Mouse (Mus musculus): ENCODE results near the gene Clk4.
A peak's percentile ranks its signal among the peaks of the same experiment; 100 is the strongest.

Clk4 gene

GRCm38 (mm10) chr11:51261680-51262219 is at the start of gene Clk4:
TSS of gene Clk4 (plus strand) at chr11:51261730.
- no peak for DNase-seq (ENCODE audit: low spot score in 2 of 2)

DNA sequence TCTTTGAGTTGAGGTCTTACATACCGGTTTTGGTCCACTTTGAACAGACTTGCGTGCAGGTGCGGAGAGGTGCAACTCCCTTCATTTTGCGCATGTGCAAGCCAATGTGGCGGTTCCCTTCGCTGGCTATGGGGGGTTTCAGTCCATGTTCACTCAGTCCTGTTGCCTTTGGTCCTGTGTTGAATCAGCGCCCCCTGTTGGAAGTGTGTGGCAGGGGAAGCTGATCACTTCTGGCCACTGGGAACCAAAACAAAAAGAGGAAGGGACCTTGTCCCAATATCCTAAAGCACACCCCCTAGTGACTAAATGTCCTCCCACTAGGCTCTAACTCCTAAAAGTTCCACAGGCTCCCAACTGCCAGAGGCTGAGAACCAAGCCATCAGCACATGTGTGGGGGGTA is 47.5 kb upstream of the Clk4 start:
- no peak for DNase-seq (ENCODE audit: low spot score in 2 of 2)

DNA sequence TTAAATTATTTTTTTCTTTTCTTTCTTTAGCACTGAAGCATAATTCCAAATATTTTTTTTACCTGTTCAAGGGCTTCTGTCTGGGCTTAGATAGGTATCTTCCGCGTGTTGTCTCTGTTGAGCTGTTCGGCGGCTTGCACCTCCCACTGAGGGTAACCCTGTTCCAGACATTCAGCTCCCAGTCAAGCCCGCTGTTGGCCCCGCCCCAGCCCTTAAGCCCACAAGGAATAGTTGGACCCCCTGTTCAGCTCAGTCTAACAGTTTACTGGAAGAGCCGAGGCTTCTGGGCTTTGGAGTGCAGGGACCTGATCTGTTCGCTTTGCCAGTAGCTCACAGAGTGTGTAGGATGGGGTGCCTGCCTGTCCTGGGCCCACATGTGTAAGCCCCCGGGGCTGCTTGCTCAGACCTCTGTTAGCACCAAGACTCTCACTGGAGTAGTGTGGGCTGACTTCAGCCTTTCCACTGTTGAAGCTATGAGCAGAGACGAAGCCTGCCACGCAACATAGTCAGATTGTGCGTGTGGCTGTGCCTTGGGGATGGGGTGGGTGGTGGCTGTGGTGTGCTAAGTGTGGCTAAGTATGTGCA is 42.0 kb upstream of the Clk4 start:
- DNase-seq (ENCODE audit: low spot score in 2 of 2): no peak

GRCm38 (mm10) chr11:51220308-51220707 is 41.2 kb upstream of the Clk4 start, which contains the start of gene Gm12569:
TSS of gene Gm12569 (plus strand) at chr11:51220473.
- no peak for DNase-seq (ENCODE audit: low spot score in 2 of 2)

GRCm38 (mm10) chr11:51227104-51227503 is 34.4 kb upstream of the Clk4 start:
- no peak for DNase-seq (ENCODE audit: low spot score in 2 of 2)

- DNase-seq (ENCODE audit: low spot score in 2 of 2): no peak
Measured at GRCm38 (mm10) chr11:51234626-51235025, 26.9 kb upstream of the Clk4 start.

GRCm38 (mm10) chr11:51242897-51243296 is 18.6 kb upstream of the Clk4 start:
- no peak for DNase-seq (ENCODE audit: low spot score in 2 of 2)

GRCm38 (mm10) chr11:51257006-51257405 is 4.5 kb upstream of the Clk4 start:
- DNase-seq (ENCODE audit: low spot score in 2 of 2): no peak

DNA sequence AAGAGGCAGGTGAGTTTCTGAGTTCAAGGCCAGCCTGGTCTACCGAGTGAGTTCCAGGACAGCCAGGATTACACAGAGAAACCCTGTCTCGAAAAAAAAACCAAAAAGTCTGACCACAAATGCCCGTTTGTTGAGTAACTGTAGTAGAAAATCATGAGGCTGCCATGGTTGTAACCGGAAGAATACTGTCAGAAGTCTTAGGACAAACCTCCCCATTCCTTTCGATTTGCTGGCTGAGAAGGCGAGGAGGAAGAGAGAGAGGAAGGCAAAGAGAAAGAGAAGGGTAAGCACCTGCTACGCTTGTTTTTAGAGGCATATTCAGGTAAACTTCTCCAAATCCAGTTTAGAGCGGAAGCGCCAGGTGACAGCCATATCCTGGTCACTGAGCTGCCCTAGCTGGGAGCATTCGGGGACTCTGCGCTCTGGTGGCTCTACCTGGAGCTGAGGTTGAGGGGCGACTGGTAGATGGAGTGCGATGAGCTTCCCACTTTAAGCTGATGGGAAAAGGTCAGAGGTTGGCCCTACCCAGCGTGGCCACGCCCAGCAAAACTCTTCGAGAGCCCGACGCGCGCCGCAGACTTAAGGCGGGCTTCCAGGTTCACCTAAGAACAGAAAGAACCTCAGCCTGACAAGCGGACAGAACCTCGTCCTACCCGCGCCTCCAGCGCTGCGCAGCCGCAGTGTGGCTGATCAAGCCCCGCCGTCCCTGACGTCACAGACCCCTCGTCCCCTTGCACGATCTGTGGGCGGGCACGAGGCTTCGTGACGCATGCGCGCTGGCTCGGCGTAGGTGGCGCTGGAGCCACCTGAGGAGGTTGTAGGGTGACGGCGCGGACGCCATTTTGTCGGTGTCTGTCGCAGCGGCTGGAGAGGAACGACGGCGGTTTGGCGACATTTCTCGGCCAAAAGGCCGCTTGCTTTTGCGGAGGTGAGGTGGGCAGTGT is 1.1 kb downstream of the Clk4 start, which contains the start of gene BC049762:
BC049762 (minus strand) TSS at position 705 of the 944 bp plus-strand sequence.
- peak; percentile 99 for DNase-seq (ENCODE audit: low spot score in 2 of 2)

- peak in 1 of 2 experiments; percentile 34 for DNase-seq (ENCODE audit: low spot score in 2 of 2)
Measured at GRCm38 (mm10) chr11:51263286-51263831, 1.8 kb downstream of the Clk4 start.

- peak in 1 of 2 experiments; percentile 3 for DNase-seq (ENCODE audit: low spot score in 2 of 2)
Measured at GRCm38 (mm10) chr11:51264352-51264751, 2.8 kb downstream of the Clk4 start.

- peak in 1 of 2 experiments; percentile 8 for DNase-seq (ENCODE audit: low spot score in 2 of 2)
Measured at GRCm38 (mm10) chr11:51265326-51265725, 3.8 kb downstream of the Clk4 start.

DNA sequence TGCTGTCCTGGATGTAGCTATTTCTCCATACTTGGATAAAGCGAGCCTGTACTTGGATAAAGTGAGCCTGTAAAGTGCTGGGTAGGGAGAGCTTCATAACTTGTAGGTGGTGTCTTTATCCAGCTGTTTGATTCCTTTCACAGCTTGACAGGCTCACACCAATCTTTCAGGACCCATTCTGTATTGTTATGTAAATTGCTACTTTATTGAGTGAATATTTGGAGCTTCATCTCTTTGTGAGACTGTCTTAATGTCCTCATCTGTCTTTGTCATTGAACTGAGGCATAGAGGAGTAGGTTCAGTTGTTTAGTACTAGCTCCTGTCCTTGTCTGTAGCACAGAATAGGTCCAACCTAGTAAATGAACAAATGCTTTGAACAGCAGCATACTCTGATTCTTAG is 12.9 kb downstream of the Clk4 start:
- DNase-seq (ENCODE audit: low spot score in 2 of 2): no peak

- DNase-seq (ENCODE audit: low spot score in 2 of 2): peak; percentile 15 to 34
Measured at GRCm38 (mm10) chr11:51289564-51290041, 28.1 kb downstream of the Clk4 start, which contains the start of gene Col23a1. TSS of gene Col23a1 (plus strand) at chr11:51289920.

GRCm38 (mm10) chr11:51290066-51290955 is 28.8 kb downstream of the Clk4 start:
- no peak for DNase-seq (ENCODE audit: low spot score in 2 of 2)

DNA sequence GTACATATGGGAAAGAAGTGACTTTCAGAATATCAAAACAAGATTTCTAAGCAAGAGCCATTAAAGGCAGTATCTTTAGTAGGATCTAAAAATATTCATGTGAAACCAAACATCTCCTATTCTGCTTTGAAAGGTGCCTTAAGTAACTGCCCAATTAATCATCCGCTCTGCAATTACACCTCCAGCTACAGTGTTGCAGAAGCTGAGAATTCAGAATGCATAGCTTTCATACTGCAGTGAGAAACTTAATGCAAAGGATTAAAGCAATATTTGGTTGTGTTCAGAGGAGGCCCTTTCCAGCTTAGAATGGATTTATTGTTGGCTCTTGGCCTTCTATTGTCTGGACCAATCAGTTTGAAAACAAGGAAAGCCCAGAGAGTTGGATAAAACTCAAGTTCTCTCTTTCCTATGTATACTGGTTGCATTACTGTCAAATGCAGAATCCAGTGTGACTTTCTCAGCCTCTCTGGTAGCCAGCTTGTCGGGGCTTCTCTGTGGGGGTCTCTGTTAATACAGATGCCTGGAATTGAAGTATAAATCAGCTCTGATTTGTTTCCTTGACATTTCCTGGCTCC is 32.5 kb downstream of the Clk4 start:
- no peak for DNase-seq (ENCODE audit: low spot score in 2 of 2)

DNA sequence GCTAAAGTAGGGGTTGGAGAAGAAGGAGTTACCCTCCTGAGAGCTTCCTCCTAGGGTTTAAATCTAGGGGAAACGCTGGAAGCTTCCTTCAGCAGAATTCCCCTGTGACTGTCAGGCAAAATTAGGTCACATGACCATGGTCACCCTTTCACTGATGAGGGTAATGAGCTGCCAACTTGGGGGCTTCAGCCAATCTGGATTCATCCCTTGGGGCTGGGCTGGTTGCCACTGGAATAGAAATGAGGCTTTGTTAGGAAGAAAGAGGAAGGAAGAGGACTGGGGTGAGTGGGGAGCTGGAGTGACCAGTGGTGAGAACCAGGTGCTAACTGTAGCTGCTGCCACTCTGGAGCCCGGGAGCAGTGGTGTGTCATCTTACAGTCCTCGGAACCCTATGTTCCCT is 34.2 kb downstream of the Clk4 start:
- DNase-seq (ENCODE audit: low spot score in 2 of 2): no peak

DNA sequence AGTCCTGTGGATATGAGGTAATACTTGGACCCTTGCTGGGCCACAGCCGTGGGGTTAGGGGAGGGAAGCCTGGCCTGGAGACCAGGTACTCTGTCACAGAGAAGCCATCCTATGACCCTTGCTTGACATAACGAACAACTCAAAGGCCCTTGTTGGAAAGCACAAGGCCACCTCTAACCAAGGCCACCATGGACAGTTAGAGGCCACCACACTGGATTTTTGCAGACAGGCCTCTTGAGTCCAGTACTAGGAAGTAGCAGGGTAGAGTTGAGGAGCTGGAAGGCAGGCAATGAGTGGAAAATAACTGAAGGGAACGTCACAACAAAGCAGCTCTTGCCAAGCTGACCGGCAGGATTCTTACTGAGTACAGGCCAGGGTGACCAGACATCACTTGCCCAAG is 37.2 kb downstream of the Clk4 start:
- DNase-seq (ENCODE audit: low spot score in 2 of 2): no peak

DNA sequence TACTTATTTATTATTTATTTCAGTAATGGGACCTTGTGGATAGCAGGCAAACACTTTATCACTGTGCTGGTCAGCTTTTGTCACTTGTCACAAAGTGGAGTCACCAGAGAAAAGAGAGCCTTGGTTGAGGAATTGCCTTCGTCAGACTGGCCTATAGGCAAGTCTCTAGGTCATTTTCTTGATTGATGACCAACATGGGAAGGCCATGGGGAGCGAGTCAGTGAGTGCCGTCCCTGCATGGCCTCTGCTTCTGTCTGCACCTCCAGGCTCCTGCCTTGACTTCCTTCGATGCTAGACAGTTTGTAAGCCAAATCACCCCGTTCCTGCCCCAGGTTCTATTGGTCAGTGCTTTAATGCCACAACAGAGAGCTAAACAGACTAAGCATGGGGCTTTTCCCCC is 40.9 kb downstream of the Clk4 start:
- no peak for DNase-seq (ENCODE audit: low spot score in 2 of 2)

DNA sequence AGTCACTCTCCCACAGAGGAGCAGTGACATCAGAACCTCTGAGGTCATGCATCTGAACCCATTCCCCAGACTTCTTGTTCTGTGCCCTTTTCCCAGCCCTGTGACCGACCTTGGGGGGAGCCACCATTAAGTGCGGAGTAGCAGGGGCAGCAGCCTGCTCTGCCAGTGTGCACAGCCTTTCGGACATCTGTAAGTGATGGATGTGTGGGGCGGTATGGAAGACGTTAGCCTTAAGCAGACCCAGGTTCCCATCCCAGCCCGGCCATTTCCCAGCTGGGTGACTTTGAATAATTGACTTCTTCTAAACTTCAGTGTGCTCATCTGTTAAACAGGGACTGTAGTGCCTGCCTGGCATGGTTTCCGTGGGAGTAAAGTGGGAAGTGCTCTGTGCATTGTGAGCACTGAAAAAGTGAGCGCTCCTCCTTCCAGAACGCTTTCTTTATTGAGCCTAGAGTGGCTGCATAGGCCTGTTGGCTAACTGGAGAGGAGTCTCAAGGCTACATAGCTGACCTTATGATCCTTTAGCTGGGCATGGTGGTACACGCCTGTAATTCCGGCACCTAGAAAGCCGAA is 42.5 kb downstream of the Clk4 start:
- DNase-seq (ENCODE audit: low spot score in 2 of 2): no peak
